Mouse (Mus musculus) spleen, adult 2 months (tissue): Measurements from ENCODE around the gene Eif3m.

Experiments used
- CTCF ChIP-seq: fragments of 200-500 bp; IDR thresholded peaks from 2 replicates; pipeline ENCODE4 v1.5.1; 2011; ENCODE audit warnings: mild to moderate bottlenecking, inconsistent platforms; ENCODE audit not compliant: insufficient read depth, insufficient read length, insufficient replicate concordance; ENCODE audit errors: extremely low read depth
- POLR2A ChIP-seq: fragments of 200-500 bp; IDR thresholded peaks from 2 replicates; pipeline ENCODE4 v1.6.1; 2011; ENCODE audit warnings: low read depth, low read length, inconsistent platforms

DNA sequence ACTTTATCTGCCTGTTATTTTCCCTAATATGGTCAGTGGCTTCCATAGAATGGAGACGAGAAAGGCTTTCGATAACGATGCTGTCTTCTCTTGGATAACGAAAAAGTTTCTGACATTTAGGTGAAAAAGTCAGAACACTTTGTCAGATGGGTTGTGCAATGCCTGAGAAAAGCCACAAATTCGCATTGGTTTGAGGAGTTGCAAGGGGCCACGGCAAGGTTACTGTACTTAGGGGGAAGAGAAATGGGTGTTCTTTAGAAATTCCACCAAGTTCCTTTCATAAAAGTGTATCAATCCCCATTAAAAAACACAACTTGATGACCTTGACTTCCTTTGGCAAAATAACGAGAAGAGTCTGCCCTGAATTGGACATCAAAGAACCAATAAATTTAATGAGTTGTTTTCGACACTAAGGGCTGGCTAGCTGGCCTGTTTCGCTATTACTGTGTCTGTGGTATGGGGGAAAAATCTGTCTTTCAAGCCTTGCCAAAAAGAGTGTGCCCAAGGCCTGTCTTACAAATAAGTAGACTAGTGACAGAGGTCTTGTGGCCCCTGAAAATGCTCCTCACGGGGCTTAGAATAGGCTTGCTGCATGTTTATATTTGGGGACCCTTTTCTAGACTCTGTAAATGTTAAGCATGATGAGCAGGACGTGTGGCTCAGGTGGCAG lies 19.7 kb upstream of the Eif3m start:
- no peak for TF ChIP-seq CTCF
- no peak for TF ChIP-seq POLR2A
